Mouse (Mus musculus): ENCODE data around the gene Gstm2. TPM values are rescaled to one million over a fixed set of nuclear protein-coding genes. Genes with fewer than 3 reads are reported as not detected.
"Not testable (repeated sequence)": the region's sequence is repeated elsewhere in the genome, so short reads cannot be mapped to it uniquely, and the experiment has no call there.

Gstm2 gene
- polyA plus RNA-seq, 1 experiment from 2014 or later: 18.5 TPM

DNA sequence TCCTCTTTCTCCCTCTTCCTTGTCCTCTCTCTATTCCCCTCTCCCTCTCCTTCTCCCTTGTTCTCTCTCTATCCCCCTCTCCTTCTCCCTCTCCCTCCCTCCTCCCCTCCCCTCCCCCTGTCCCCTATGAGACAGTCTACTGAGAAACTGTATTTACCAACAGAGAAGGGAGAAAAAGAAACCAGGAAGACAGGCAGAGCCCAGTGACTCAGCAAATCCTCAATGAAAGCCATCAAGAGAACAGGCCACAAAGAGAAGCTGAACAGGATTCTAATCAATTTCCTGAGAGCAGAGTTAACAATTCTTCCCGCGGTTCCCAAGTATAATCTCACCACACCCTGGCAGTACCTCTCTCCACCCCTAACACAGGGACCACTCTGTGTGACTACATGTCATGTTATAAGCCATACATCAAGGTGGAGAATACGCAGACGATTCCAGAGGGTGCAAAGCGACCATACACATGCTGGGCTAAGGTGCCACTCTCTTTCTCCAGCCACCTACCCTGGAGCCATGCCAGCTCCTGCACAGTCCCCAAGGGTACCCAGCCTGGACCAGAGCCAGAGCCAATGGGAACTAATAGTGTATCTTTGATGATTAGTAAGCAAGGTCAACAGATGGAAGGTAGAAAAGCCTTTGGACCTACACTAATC, 21.5 kb downstream of the Gstm2 start:
- 71% methylated on average over 5 of the region's 5 CpGs for WGBS
- no peak for DNase-seq (ENCODE audit: low spot score)
- Histone ChIP-seq H3K4me2 (ENCODE audit: low read depth) (no peak overlapping the region), H3K4me3 (ENCODE audit: low read depth, low read length) (no peak overlapping the region), H3K36me3 (ENCODE audit: control insufficient read depth, insufficient read depth, low read length) (no peaks in the 10 kb centered on the region), H3K27ac (ENCODE audit: low read depth, low read length) (no peak overlapping the region), H3K9me3 (ENCODE audit: control insufficient read depth, low read length) (no peaks in the 10 kb centered on the region), H3K9ac (ENCODE audit: low read length) (no peak overlapping the region), H3K4me1 (ENCODE audit: control insufficient read depth, insufficient read depth, low read length) (no peaks in the 10 kb centered on the region), H3K27me3 (ENCODE audit: control insufficient read depth, insufficient read depth, low read length) (no peaks in the 10 kb centered on the region)
- no peak for ATAC-seq (ENCODE audit: insufficient read depth, low FRiP score, low TSS enrichment)

DNA sequence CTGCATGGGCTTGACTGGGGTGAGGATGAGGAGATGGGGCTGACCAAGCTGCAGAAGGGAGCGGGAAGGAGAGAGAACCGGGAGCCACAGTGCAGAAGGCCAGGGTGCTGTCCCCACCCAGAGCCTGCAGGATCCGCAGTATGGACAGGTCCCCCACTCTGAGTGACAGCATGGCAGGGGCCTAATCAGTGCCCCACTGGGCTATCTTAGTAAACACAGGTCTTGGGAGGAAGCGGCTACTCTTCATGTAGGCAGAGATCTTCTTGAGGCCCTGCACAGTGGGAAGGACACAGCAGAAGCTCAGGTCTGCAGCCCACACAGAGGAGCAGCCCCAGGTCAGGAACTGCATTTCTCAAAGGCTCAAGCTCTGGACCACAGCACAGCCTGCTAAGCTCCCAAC, 22.2 kb downstream of the Gstm2 start:
- no peaks in the 10 kb centered on the region for H3K27me3 ChIP-seq (ENCODE audit: control insufficient read depth, insufficient read depth, low read length)
- no peak for DNase-seq (ENCODE audit: low spot score)
- no peak overlapping the region for H3K4me3 ChIP-seq (ENCODE audit: low read depth, low read length)
- H3K4me1 ChIP-seq (ENCODE audit: control insufficient read depth, insufficient read depth, low read length): no peaks in the 10 kb centered on the region
- no peaks in the 10 kb centered on the region for H3K9me3 ChIP-seq (ENCODE audit: control insufficient read depth, low read length)
- H3K36me3 ChIP-seq (ENCODE audit: control insufficient read depth, insufficient read depth, low read length): no peaks in the 10 kb centered on the region
- H3K4me2 ChIP-seq (ENCODE audit: low read depth): no peak overlapping the region
- H3K9ac ChIP-seq (ENCODE audit: low read length): no peak overlapping the region
- no peak overlapping the region for H3K27ac ChIP-seq (ENCODE audit: low read depth, low read length)
- no peak for ATAC-seq (ENCODE audit: insufficient read depth, low FRiP score, low TSS enrichment)
- 91% methylated on average over 4 of the region's 4 CpGs for WGBS

DNA sequence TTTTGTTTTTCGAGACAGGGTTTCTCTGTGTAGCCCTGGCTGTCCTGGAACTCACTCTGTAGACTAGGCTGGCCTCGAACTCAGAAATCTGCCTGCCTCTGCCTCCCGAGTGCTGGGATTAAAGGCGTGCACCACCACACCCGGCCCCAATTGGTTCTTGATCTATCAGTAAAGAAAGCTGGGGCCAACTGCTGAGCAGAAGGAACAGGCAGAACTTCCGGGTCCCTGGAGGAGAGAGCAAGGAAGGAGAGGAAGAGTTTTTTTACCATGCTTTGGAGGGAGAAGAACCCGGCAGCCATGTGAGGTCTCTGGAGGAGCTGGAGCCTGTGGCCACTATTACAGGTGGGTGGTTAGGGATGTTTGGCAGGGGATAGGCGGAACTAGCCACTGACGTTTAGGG, 31.0 kb downstream of the Gstm2 start:
- not testable (repeated sequence) for H3K9me3 ChIP-seq (ENCODE audit: control insufficient read depth, low read length); H3K9ac ChIP-seq (ENCODE audit: low read length); ATAC-seq (ENCODE audit: insufficient read depth, low FRiP score, low TSS enrichment); H3K4me2 ChIP-seq (ENCODE audit: low read depth); DNase-seq (ENCODE audit: low spot score); H3K4me3 ChIP-seq (ENCODE audit: low read depth, low read length); H3K27ac ChIP-seq (ENCODE audit: low read depth, low read length); H3K27me3 ChIP-seq (ENCODE audit: control insufficient read depth, insufficient read depth, low read length); H3K4me1 ChIP-seq (ENCODE audit: control insufficient read depth, insufficient read depth, low read length); H3K36me3 ChIP-seq (ENCODE audit: control insufficient read depth, insufficient read depth, low read length)
- WGBS: 93% methylated on average over 9 of the region's 9 CpGs

DNA sequence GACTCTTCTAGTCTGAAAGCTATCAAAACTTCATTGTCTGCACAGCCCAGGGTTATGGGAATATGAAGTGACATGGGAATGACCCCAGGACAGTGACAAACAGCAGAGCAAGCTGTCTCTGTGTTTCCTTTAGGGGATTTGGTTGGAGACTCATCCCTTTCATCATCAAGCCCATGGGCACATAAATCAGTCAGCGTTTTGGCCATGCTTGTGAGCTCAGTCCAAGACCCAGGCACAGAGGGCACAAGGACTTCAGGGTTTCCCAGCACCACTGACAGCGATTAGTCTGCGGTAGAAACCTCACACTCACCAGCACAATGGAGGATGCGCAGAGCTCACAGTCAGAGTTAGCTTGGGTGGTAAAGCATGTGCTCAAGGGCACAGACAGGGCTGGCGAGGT, 32.3 kb downstream of the Gstm2 start:
- Histone ChIP-seq H3K9me3 (ENCODE audit: control insufficient read depth, low read length) (no peaks in the 10 kb centered on the region), H3K27ac (ENCODE audit: low read depth, low read length) (no peak overlapping the region), H3K4me1 (ENCODE audit: control insufficient read depth, insufficient read depth, low read length) (no peaks in the 10 kb centered on the region), H3K9ac (ENCODE audit: low read length) (no peak overlapping the region), H3K4me3 (ENCODE audit: low read depth, low read length) (no peak overlapping the region), H3K27me3 (ENCODE audit: control insufficient read depth, insufficient read depth, low read length) (no peaks in the 10 kb centered on the region), H3K36me3 (ENCODE audit: control insufficient read depth, insufficient read depth, low read length) (no peaks in the 10 kb centered on the region), H3K4me2 (ENCODE audit: low read depth) (no peak overlapping the region)
- DNase-seq (ENCODE audit: low spot score) (no peak), ATAC-seq (ENCODE audit: insufficient read depth, low FRiP score, low TSS enrichment) (no peak)
- 84% methylated on average over 5 of the region's 5 CpGs for WGBS

DNA sequence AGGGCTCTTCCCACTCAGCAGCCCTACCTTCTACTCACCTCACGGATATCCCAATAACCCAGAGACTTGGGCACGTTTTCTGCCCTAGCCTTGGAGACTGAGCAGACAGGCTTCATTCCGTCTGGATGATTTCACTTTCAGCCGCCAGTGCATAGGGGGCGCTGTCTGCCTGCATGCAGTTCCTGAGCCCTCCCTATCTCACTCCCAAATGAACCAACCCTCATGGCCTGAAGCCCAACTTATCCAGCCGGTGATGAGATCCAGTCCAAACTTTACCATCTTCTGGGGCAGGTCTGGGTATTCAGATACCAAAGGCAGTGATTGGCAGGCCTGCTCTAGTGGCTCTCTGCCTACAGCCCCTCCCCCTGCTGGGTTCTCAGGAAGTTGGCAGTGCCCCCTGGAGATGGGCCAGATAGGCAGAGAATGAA, 32.9 kb downstream of the Gstm2 start:
- 17% methylated on average over 6 of the region's 6 CpGs for WGBS
- H3K4me1 ChIP-seq (ENCODE audit: control insufficient read depth, insufficient read depth, low read length): no peaks in the 10 kb centered on the region

DNA sequence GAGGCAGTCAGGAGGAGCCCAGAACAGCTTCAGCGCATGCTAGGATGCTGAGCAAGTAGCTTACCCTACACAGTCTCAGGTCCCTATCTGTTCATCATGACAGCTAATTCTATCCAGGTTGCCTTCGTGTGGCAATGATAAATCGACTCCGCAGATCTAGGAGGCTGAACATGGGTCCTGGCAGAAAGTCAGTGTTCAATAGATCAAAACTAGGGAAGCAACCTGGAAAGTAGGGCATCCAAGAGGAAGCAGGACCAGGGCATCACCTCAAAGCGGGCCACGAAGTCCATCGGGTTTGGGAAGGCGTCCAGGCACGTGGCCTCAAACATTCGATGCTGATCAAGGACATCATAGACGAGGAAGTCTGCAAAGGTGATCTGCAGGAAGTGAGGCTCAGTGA, 35.7 kb downstream of the Gstm2 start:
- no peaks in the 10 kb centered on the region for H3K9me3 ChIP-seq (ENCODE audit: control insufficient read depth, low read length)
- DNase-seq (ENCODE audit: low spot score) (no peak), ATAC-seq (ENCODE audit: insufficient read depth, low FRiP score, low TSS enrichment) (no peak)
- no peak overlapping the region for H3K4me2 ChIP-seq (ENCODE audit: low read depth)
- no peak overlapping the region for H3K4me3 ChIP-seq (ENCODE audit: low read depth, low read length)
- no peaks in the 10 kb centered on the region for H3K4me1 ChIP-seq (ENCODE audit: control insufficient read depth, insufficient read depth, low read length)
- no peaks in the 10 kb centered on the region for H3K27me3 ChIP-seq (ENCODE audit: control insufficient read depth, insufficient read depth, low read length)
- H3K27ac ChIP-seq (ENCODE audit: low read depth, low read length): no peak overlapping the region
- H3K9ac ChIP-seq (ENCODE audit: low read length): no peak overlapping the region
- WGBS: 88% methylated on average over 11 of the region's 11 CpGs
- no peaks in the 10 kb centered on the region for H3K36me3 ChIP-seq (ENCODE audit: control insufficient read depth, insufficient read depth, low read length)

More for the DNA sequence above, 32.9 kb downstream of the Gstm2 start:
- ATAC-seq (ENCODE audit: insufficient read depth, low FRiP score, low TSS enrichment): no peak; the same call in 1 of the 2 replicates
- H3K27me3 ChIP-seq (ENCODE audit: control insufficient read depth, insufficient read depth, low read length): no peaks in the 10 kb centered on the region
- no peak overlapping the region for H3K4me2 ChIP-seq (ENCODE audit: low read depth)
- no peak overlapping the region for H3K9ac ChIP-seq (ENCODE audit: low read length)
- H3K27ac ChIP-seq (ENCODE audit: low read depth, low read length): no peak overlapping the region
- H3K9me3 ChIP-seq (ENCODE audit: control insufficient read depth, low read length): no peaks in the 10 kb centered on the region
- H3K4me3 ChIP-seq (ENCODE audit: low read depth, low read length): no peak overlapping the region
- peak; percentile 31 for DNase-seq (ENCODE audit: low spot score)
- no peaks in the 10 kb centered on the region for H3K36me3 ChIP-seq (ENCODE audit: control insufficient read depth, insufficient read depth, low read length)

DNA sequence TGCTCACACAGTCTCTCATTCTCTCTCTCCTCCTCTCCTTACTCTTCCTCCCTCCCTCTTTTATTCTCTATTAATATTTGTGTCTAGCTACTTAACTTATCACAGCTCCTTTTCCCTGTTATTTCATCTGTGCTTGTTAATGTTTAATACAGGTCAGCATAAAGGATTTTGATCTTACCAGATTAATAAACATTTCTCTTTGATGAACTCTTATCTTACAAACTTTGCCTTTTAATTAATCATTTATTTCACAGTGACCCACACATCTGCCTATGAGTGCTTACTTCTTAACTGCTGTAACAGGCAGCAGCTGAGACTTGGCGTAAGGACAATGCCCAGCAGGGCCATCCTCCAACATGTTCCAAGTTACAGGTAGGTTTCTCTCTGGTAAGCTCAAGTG, 36.8 kb downstream of the Gstm2 start:
- ATAC-seq (ENCODE audit: insufficient read depth, low FRiP score, low TSS enrichment); H3K36me3 ChIP-seq (ENCODE audit: control insufficient read depth, insufficient read depth, low read length); H3K9me3 ChIP-seq (ENCODE audit: control insufficient read depth, low read length); H3K27ac ChIP-seq (ENCODE audit: low read depth, low read length); H3K4me1 ChIP-seq (ENCODE audit: control insufficient read depth, insufficient read depth, low read length); H3K27me3 ChIP-seq (ENCODE audit: control insufficient read depth, insufficient read depth, low read length); H3K4me3 ChIP-seq (ENCODE audit: low read depth, low read length); H3K9ac ChIP-seq (ENCODE audit: low read length); H3K4me2 ChIP-seq (ENCODE audit: low read depth); DNase-seq (ENCODE audit: low spot score): not testable (repeated sequence)
- 94% methylated on average over 1 of the region's 1 CpGs for WGBS

DNA sequence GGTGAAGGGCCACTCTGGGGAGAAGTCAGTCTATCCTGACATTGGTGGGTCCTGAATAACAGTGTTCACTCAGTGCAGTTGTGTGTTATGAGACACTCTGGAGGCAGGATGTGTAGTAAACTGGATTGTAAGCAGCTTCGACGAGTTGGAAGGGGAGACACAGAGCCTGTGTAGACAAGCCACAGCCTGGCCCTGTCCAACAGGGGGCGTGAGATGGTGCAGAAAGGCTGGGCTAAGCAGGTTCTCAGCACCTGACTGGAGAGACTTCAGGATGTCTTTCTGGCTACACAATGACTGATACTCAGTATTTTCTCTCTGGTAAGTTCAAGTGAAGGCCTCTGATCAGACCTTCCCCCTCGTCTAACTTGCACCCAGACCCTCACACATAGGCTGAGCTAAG, 40.5 kb downstream of the Gstm2 start:
- no peak overlapping the region for H3K4me3 ChIP-seq (ENCODE audit: low read depth, low read length)
- H3K9me3 ChIP-seq (ENCODE audit: control insufficient read depth, low read length): no peaks in the 10 kb centered on the region
- no peak for DNase-seq (ENCODE audit: low spot score)
- H3K36me3 ChIP-seq (ENCODE audit: control insufficient read depth, insufficient read depth, low read length): no peaks in the 10 kb centered on the region
- no peaks in the 10 kb centered on the region for H3K27me3 ChIP-seq (ENCODE audit: control insufficient read depth, insufficient read depth, low read length)
- no peak overlapping the region for H3K27ac ChIP-seq (ENCODE audit: low read depth, low read length)
- no peak overlapping the region for H3K9ac ChIP-seq (ENCODE audit: low read length)
- WGBS: 42% methylated on average over 4 of the region's 4 CpGs
- H3K4me1 ChIP-seq (ENCODE audit: control insufficient read depth, insufficient read depth, low read length): no peaks in the 10 kb centered on the region
- no peak overlapping the region for H3K4me2 ChIP-seq (ENCODE audit: low read depth)
- no peak for ATAC-seq (ENCODE audit: insufficient read depth, low FRiP score, low TSS enrichment)

DNA sequence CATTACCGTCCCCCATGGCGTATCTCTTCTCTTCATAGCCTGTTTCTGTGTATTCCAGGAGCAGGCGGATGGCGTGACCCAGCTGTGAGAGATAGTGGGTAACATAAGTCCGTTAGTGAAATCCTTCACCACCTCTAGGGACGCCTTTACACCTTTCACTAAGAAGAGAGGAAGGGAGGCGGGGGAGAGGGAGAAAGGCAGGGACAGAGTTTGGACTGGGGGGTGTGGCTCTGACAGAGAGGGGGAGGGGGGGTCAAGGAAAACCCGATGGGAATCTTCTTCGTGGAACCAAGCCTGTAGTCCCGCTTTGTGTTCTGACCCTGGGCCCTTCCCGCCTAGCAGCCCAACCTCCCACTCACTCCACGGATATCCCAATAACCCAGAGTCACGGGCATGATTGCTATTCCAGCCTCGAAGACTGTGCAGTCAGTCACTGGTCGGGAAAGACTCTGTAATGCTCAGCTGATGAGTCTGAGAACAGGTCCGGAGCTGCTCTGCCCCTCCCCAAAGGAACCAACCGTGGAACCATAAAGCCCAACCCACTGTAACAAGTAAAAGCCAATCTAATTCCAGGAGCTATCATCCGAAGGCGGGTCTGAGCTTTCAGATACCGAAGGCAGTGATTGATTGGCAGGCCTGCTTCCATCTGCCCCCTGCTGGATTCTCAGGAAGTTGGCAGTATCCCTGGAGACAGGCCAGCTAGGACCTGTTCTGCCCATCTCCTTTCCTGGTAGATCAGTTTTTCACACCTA, 42.8 kb downstream of the Gstm2 start, which contains the start of gene Gstm6:
TSS of gene Gstm6 (minus strand) at position 511 of the 752 bp plus-strand sequence.
- no peaks in the 10 kb centered on the region for H3K27me3 ChIP-seq (ENCODE audit: control insufficient read depth, insufficient read depth, low read length)
- peak within 1 kb of the TSS; percentile 9; the same call in 1 of the 2 replicates for H3K9ac ChIP-seq (ENCODE audit: low read length)
- no peak within 1 kb of the TSS for H3K27ac ChIP-seq (ENCODE audit: low read depth, low read length)
- ATAC-seq (ENCODE audit: insufficient read depth, low FRiP score, low TSS enrichment) (peak; percentile 63), DNase-seq (ENCODE audit: low spot score) (peak; percentile 59)
- no peaks in the 10 kb centered on the region for H3K4me1 ChIP-seq (ENCODE audit: control insufficient read depth, insufficient read depth, low read length)
- WGBS: 13% methylated on average over 20 of the region's 20 CpGs
- H3K4me2 ChIP-seq (ENCODE audit: low read depth): peak within 1 kb of the TSS; percentile 39
- H3K4me3 ChIP-seq (ENCODE audit: low read depth, low read length): 0 out of 2 replicates have a peak within 1 kb of the TSS, but pooled peaks have one; percentile 9
- no peaks in the 10 kb centered on the region for H3K9me3 ChIP-seq (ENCODE audit: control insufficient read depth, low read length)
- no peaks in the 10 kb centered on the region for H3K36me3 ChIP-seq (ENCODE audit: control insufficient read depth, insufficient read depth, low read length)
